Mouse (Mus musculus) megakaryocyte, adult 5-6 weeks (primary cell): Measurements from ENCODE around the gene E130208F15Rik. TPM values are rescaled to one million over a fixed set of nuclear protein-coding genes. Genes with fewer than 3 reads are reported as not detected.

Experiments
- total RNA-seq, 2 experiments: library from RNA; stranded (forward) in 1 of 2; stranded (reverse) in 1 of 2; fragments of 153-499, 151-499 nt in 1 of 2; fragments of 221-1000, 200-1000 nt in 1 of 2; gene quantifications; 2 replicates each; pipeline versions ENCODE4 v1.2.3 to v1.2.4; 2015 to 2017

E130208F15Rik gene
- total RNA-seq, 2 experiments from 2014 or later = 0.88 TPM; not detected in 1

Other genes with a start within 250 kb of the E130208F15Rik start
Only the 30 nearest of the 33 such genes appear.
- 1.4 TPM in 1 of 2 replicates, not detected in the other for gene Gm26920, start 231.3 kb upstream of the E130208F15Rik start, total RNA-seq (2015)
- not detected in 2 replicates for gene Gm26920, start 231.3 kb upstream of the E130208F15Rik start, total RNA-seq (2017)
- 2.7 and 3.5 TPM in 2 replicates for gene Zfp566, start 231.2 kb upstream of the E130208F15Rik start, total RNA-seq (2015)
- gene Zfp566, start 231.2 kb upstream of the E130208F15Rik start, total RNA-seq (2017) = 0.85 and 1.9 TPM in 2 replicates
- gene Zfp260, start 227.0 kb upstream of the E130208F15Rik start, total RNA-seq (2015) = 26.0 and 29.6 TPM in 2 replicates
- gene Zfp260, start 227.0 kb upstream of the E130208F15Rik start, total RNA-seq (2017) = 22.8 and 26.4 TPM in 2 replicates
- gene Zfp382, start 199.8 kb upstream of the E130208F15Rik start, total RNA-seq (2015) = 6.7 and 7.8 TPM in 2 replicates
- gene Zfp382, start 199.8 kb upstream of the E130208F15Rik start, total RNA-seq (2017) = 14.9 and 15.2 TPM in 2 replicates
- gene Zfp146, start 152.0 kb upstream of the E130208F15Rik start, total RNA-seq (2015) = 16.6 and 25.2 TPM in 2 replicates
- 32.8 and 35.2 TPM in 2 replicates for gene Zfp146, start 152.0 kb upstream of the E130208F15Rik start, total RNA-seq (2017)
- gene Cox7a1, start 137.6 kb upstream of the E130208F15Rik start, total RNA-seq (2015) = 0.91 and 1.6 TPM in 2 replicates
- gene Cox7a1, start 137.6 kb upstream of the E130208F15Rik start, total RNA-seq (2017) = 0.94 and 2.4 TPM in 2 replicates
- 485 and 524 TPM in 2 replicates for gene Capns1, start 122.9 kb upstream of the E130208F15Rik start, total RNA-seq (2015)
- gene Capns1, start 122.9 kb upstream of the E130208F15Rik start, total RNA-seq (2017) = 307 and 314 TPM in 2 replicates
- gene Polr2i, start 89.8 kb upstream of the E130208F15Rik start, total RNA-seq (2015) = 46.4 and 51.0 TPM in 2 replicates
- 31.5 and 39.1 TPM in 2 replicates for gene Polr2i, start 89.8 kb upstream of the E130208F15Rik start, total RNA-seq (2017)
- gene Tbcb, start 89.5 kb upstream of the E130208F15Rik start, total RNA-seq (2015) = 84.2 and 92.7 TPM in 2 replicates
- 30.2 and 48.2 TPM in 2 replicates for gene Tbcb, start 89.5 kb upstream of the E130208F15Rik start, total RNA-seq (2017)
- gene Ovol3, start 86.0 kb upstream of the E130208F15Rik start, total RNA-seq (2015) = 0.55 TPM in 1 of 2 replicates, not detected in the other
- not detected in 2 replicates for gene Ovol3, start 86.0 kb upstream of the E130208F15Rik start, total RNA-seq (2017)
- gene Thap8, start 41.6 kb upstream of the E130208F15Rik start, total RNA-seq (2015) = 0.36 and 0.51 TPM in 2 replicates
- gene Thap8, start 41.6 kb upstream of the E130208F15Rik start, total RNA-seq (2017) = 0.84 and 1.1 TPM in 2 replicates
- gene Wdr62, start 41.3 kb upstream of the E130208F15Rik start, total RNA-seq (2015) = 13.3 and 19.5 TPM in 2 replicates
- gene Wdr62, start 41.3 kb upstream of the E130208F15Rik start, total RNA-seq (2017) = 6.8 and 10.5 TPM in 2 replicates
- 0.04 TPM in 1 of 2 replicates, not detected in the other for gene Clip3, start 30.0 kb upstream of the E130208F15Rik start, total RNA-seq (2015)
- not detected in 2 replicates for gene Clip3, start 30.0 kb upstream of the E130208F15Rik start, total RNA-seq (2017)
- gene Alkbh6, start 13.0 kb upstream of the E130208F15Rik start, total RNA-seq (2015) = 18.2 and 24.2 TPM in 2 replicates
- 19.0 and 22.3 TPM in 2 replicates for gene Alkbh6, start 13.0 kb upstream of the E130208F15Rik start, total RNA-seq (2017)
- 0.58 and 1.9 TPM in 2 replicates for gene Syne4, start 6.9 kb upstream of the E130208F15Rik start, total RNA-seq (2015)
- gene Syne4, start 6.9 kb upstream of the E130208F15Rik start, total RNA-seq (2017) = 0.49 and 1.1 TPM in 2 replicates
- gene Sdhaf1, start 2.2 kb downstream of the E130208F15Rik start, total RNA-seq (2015) = 3.7 and 5.1 TPM in 2 replicates
- gene Sdhaf1, start 2.2 kb downstream of the E130208F15Rik start, total RNA-seq (2017) = 5.8 and 5.9 TPM in 2 replicates
- gene Lrfn3, start 41.0 kb downstream of the E130208F15Rik start, total RNA-seq (2015) = 0.11 TPM in 1 of 2 replicates, not detected in the other
- not detected in 2 replicates for gene Lrfn3, start 41.0 kb downstream of the E130208F15Rik start, total RNA-seq (2017)
- gene Tyrobp, start 92.0 kb downstream of the E130208F15Rik start, total RNA-seq (2015) = 2,723 and 2,838 TPM in 2 replicates
- 1,463 and 1,715 TPM in 2 replicates for gene Tyrobp, start 92.0 kb downstream of the E130208F15Rik start, total RNA-seq (2017)
- 45.8 and 47.6 TPM in 2 replicates for gene Hcst, start 98.1 kb downstream of the E130208F15Rik start, total RNA-seq (2015)
- 13.3 and 18.5 TPM in 2 replicates for gene Hcst, start 98.1 kb downstream of the E130208F15Rik start, total RNA-seq (2017)
- gene Nfkbid, start 100.0 kb downstream of the E130208F15Rik start, total RNA-seq (2015) = 23.0 and 28.6 TPM in 2 replicates
- 13.3 and 17.2 TPM in 2 replicates for gene Nfkbid, start 100.0 kb downstream of the E130208F15Rik start, total RNA-seq (2017)
- 0.07 and 0.25 TPM in 2 replicates for gene Aplp1, start 123.8 kb downstream of the E130208F15Rik start, total RNA-seq (2015)
- 0.08 TPM in 1 of 2 replicates, not detected in the other for gene Aplp1, start 123.8 kb downstream of the E130208F15Rik start, total RNA-seq (2017)
- gene Kirrel2, start 135.9 kb downstream of the E130208F15Rik start, total RNA-seq (2015) = not detected in 2 replicates
- gene Kirrel2, start 135.9 kb downstream of the E130208F15Rik start, total RNA-seq (2017) = 0.07 TPM in 1 of 2 replicates, not detected in the other
- not detected in 2 replicates for gene Nphs1, start 136.6 kb downstream of the E130208F15Rik start, total RNA-seq (2015)
- 0.29 TPM in 1 of 2 replicates, not detected in the other for gene Nphs1, start 136.6 kb downstream of the E130208F15Rik start, total RNA-seq (2017)
- gene Prodh2, start 171.9 kb downstream of the E130208F15Rik start, total RNA-seq (2015) = not detected in 2 replicates
- gene Prodh2, start 171.9 kb downstream of the E130208F15Rik start, total RNA-seq (2017) = not detected in 2 replicates
- gene Arhgap33, start 213.3 kb downstream of the E130208F15Rik start, total RNA-seq (2015) = 7.0 and 10.6 TPM in 2 replicates
- 3.1 and 4.9 TPM in 2 replicates for gene Arhgap33, start 213.3 kb downstream of the E130208F15Rik start, total RNA-seq (2017)
- gene Hspb6, start 230.4 kb downstream of the E130208F15Rik start, total RNA-seq (2015) = 10.7 and 11.0 TPM in 2 replicates
- gene Hspb6, start 230.4 kb downstream of the E130208F15Rik start, total RNA-seq (2017) = 3.8 and 5.2 TPM in 2 replicates
- 3.6 and 6.6 TPM in 2 replicates for gene Proser3, start 230.6 kb downstream of the E130208F15Rik start, total RNA-seq (2015)
- 2.4 and 2.6 TPM in 2 replicates for gene Proser3, start 230.6 kb downstream of the E130208F15Rik start, total RNA-seq (2017)
- 54.7 and 64.1 TPM in 2 replicates for gene Lin37, start 238.1 kb downstream of the E130208F15Rik start, total RNA-seq (2015)
- gene Lin37, start 238.1 kb downstream of the E130208F15Rik start, total RNA-seq (2017) = 13.0 and 22.4 TPM in 2 replicates
- gene U2af1l4, start 241.6 kb downstream of the E130208F15Rik start, total RNA-seq (2015) = 15.2 and 19.6 TPM in 2 replicates
- 63.3 and 69.7 TPM in 2 replicates for gene U2af1l4, start 241.6 kb downstream of the E130208F15Rik start, total RNA-seq (2017)
- gene Gm49396, start 241.6 kb downstream of the E130208F15Rik start, total RNA-seq (2015) = 1.0 and 2.1 TPM in 2 replicates
- gene Gm49396, start 241.6 kb downstream of the E130208F15Rik start, total RNA-seq (2017) = 3.6 and 3.8 TPM in 2 replicates